Mouse (Mus musculus): ENCODE results near the gene Phactr2. TPM values are rescaled to one million over a fixed set of nuclear protein-coding genes. Genes with fewer than 3 reads are reported as not detected.
A peak's percentile ranks its signal among the peaks of the same experiment; 100 is the strongest.

Gene Phactr2
- polyA plus RNA-seq, 1 experiment from 2014 or later, result 58.1 TPM

- Histone ChIP-seq H3K4me2 (no peak overlapping the region), H3K4me3 (no peak overlapping the region), H3K4me1 (replicated peaks) (peaks cover 17% of the 10 kb centered on the region), H3K9ac (no peak overlapping the region), H3K36me3 (no peaks in the 10 kb centered on the region), H3K9me3 (replicated peaks) (no peaks in the 10 kb centered on the region), H3K27me3 (replicated peaks) (no peaks in the 10 kb centered on the region), H3K27ac (ENCODE audit: poor library complexity, severe bottlenecking) (peak overlapping the region; percentile 80)
- peak; percentile 86 for ATAC-seq (ENCODE audit: insufficient number of reproducible peaks, low FRiP score)
- 14% methylated on average over 3 of the region's 3 CpGs for WGBS
These were observed 27.4 kb downstream of the Phactr2 start for GRCm38 (mm10) chr10:13446791-13447249.

- no peak overlapping the region for H3K4me3 ChIP-seq
- no peak overlapping the region for H3K4me2 ChIP-seq
- H3K9me3 ChIP-seq (replicated peaks), result no peaks in the 10 kb centered on the region
- H3K36me3 ChIP-seq, result no peaks in the 10 kb centered on the region
- no peak overlapping the region for H3K9ac ChIP-seq
- H3K4me1 ChIP-seq (replicated peaks), result peaks cover 21% of the 10 kb centered on the region
- no peak for ATAC-seq (ENCODE audit: insufficient number of reproducible peaks, low FRiP score)
- 90% methylated on average over 5 of the region's 5 CpGs for WGBS
- H3K27ac ChIP-seq (ENCODE audit: poor library complexity, severe bottlenecking), result no peak overlapping the region
- H3K27me3 ChIP-seq (replicated peaks), result no peaks in the 10 kb centered on the region
These were observed 30.0 kb downstream of the Phactr2 start for GRCm38 (mm10) chr10:13444257-13444656.

- Histone ChIP-seq H3K36me3 (no peaks in the 10 kb centered on the region), H3K27me3 (replicated peaks) (no peaks in the 10 kb centered on the region), H3K9me3 (replicated peaks) (no peaks in the 10 kb centered on the region; the same call in 1 of the 2 replicates), H3K4me2 (no peak overlapping the region), H3K9ac (no peak overlapping the region), H3K4me3 (no peak overlapping the region), H3K4me1 (replicated peaks) (peaks cover 21% of the 10 kb centered on the region), H3K27ac (ENCODE audit: poor library complexity, severe bottlenecking) (no peak overlapping the region)
- WGBS, result 72% methylated on average over 6 of the region's 6 CpGs
- ATAC-seq (ENCODE audit: insufficient number of reproducible peaks, low FRiP score), result no peak
These were observed 30.6 kb downstream of the Phactr2 start for GRCm38 (mm10) chr10:13443647-13444046.

DNA sequence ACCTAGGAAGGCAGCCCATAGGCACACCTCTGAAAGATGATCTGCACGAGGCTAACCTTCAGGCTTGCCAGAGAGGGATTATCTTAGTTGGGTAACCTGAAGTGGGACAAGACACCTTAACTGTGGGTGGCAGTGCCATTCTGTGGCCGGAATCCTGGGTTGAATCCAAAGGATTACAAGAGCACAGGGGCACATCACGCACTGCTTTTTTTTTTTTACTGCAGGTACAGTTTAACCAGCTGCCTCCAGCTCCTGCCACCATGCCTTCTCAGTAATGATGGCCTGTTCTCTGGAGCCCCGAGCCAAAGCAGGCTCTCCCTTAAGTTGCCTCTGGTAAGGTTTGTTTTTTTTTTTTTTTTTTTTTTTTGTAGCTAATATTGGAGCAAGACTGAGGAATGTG, 33.9 kb downstream of the Phactr2 start:
- Histone ChIP-seq H3K4me3 (no peak overlapping the region), H3K27me3 (replicated peaks) (no peaks in the 10 kb centered on the region), H3K36me3 (no peaks in the 10 kb centered on the region), H3K9ac (no peak overlapping the region), H3K27ac (ENCODE audit: poor library complexity, severe bottlenecking) (no peak overlapping the region), H3K4me2 (no peak overlapping the region), H3K4me1 (replicated peaks) (peaks cover 18% of the 10 kb centered on the region), H3K9me3 (replicated peaks) (no peaks in the 10 kb centered on the region; the same call in 1 of the 2 replicates)
- ATAC-seq (ENCODE audit: insufficient number of reproducible peaks, low FRiP score), result no peak
- WGBS, result 69% methylated on average over 4 of the region's 4 CpGs

DNA sequence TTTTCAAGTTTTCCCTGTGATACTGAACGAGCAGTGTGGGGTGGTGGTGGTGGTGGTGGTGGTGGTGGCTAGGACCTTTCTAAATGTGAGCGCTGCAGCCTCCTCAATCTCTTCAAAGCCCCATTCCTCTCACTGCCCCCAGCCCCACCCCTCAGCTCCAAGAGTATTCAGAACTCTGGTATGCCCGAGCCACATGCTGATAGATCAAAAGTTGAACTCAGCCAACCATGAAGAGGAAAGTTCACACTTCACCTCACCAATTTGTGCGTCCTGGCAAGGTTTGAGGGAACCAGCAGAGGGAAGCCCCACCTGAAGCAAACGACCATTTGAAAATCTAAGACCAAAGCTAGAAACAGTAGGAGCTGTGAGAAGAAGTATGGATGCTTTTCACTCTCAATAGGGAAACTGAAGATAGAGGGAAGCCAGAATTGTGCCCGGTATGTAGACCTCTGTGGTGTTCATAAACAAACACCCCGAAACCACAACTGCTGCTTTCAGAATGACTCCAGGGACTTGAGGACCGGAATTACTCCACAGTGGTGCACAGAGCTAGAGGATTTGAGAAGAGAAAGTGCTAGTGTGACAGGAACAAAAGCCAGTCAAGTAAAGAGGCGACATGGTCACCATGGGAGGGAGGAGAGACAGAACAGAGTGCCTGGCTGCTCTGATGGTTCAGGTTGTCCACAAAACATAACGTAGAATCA, 35.9 kb downstream of the Phactr2 start:
- no peak overlapping the region for H3K9ac ChIP-seq
- H3K9me3 ChIP-seq (replicated peaks), result no peaks in the 10 kb centered on the region; the same call in 1 of the 2 replicates
- H3K27ac ChIP-seq (ENCODE audit: poor library complexity, severe bottlenecking), result no peak overlapping the region
- no peak for ATAC-seq (ENCODE audit: insufficient number of reproducible peaks, low FRiP score)
- no peaks in the 10 kb centered on the region for H3K27me3 ChIP-seq (replicated peaks)
- H3K4me1 ChIP-seq (replicated peaks), result peaks cover 18% of the 10 kb centered on the region
- H3K4me2 ChIP-seq, result no peak overlapping the region
- H3K4me3 ChIP-seq, result no peak overlapping the region
- no peaks in the 10 kb centered on the region for H3K36me3 ChIP-seq
- WGBS, result 70% methylated on average over 10 of the region's 10 CpGs

DNA sequence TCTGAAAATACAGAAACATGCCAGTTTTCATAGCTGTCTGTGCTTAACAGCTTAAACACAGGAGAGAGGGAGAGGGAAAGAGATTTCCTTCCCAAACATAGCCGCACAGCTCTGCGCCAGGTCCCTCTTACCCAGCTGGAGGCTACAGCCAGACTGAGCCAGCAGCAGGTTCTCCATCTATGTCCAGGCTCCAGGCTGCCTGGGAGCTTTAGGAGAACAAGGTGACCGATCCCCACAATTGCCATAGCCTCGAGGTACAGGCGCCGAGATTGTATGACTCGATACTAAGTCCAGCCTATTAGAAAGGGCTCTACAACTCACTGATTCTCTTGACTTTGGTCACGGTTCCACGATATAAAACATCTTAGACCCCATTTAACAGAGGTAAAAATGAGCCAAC, 37.2 kb downstream of the Phactr2 start:
- peak overlapping the region; percentile 13; the same call in 1 of the 2 replicates for H3K27ac ChIP-seq (ENCODE audit: poor library complexity, severe bottlenecking)
- H3K9ac ChIP-seq, result no peak overlapping the region
- 0 out of 2 replicates have a peak overlapping the region, but pooled peaks have one; percentile 28 for H3K4me2 ChIP-seq
- H3K9me3 ChIP-seq (replicated peaks), result no peaks in the 10 kb centered on the region; the same call in 1 of the 2 replicates
- ATAC-seq (ENCODE audit: insufficient number of reproducible peaks, low FRiP score), result no peak
- no peaks in the 10 kb centered on the region for H3K36me3 ChIP-seq
- H3K4me3 ChIP-seq, result no peak overlapping the region
- H3K27me3 ChIP-seq (replicated peaks), result no peaks in the 10 kb centered on the region
- WGBS, result 79% methylated on average over 9 of the region's 9 CpGs
- H3K4me1 ChIP-seq (replicated peaks), result peaks cover 18% of the 10 kb centered on the region

DNA sequence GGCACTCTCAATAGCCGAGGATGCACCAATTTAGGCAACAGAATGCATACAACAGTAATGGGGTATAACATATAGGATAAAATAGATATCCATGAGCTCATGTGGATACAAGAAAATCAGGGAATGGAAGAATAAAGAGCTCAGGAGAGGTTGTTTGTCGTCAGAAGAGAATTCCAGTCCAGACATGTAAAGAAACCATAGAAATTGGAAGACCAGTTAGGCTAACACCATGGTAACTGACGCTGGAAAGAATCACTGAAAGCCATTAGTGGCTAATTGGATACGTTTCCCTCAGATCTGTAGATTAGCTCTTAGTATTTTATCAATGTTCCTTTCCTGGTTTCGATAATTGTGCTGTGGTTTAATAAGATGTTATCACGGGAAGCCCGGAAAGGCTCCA, 41.2 kb downstream of the Phactr2 start:
- Histone ChIP-seq H3K36me3 (no peaks in the 10 kb centered on the region), H3K27me3 (replicated peaks) (no peaks in the 10 kb centered on the region), H3K4me1 (replicated peaks) (peaks cover 17% of the 10 kb centered on the region), H3K4me2 (no peak overlapping the region), H3K4me3 (no peak overlapping the region), H3K27ac (ENCODE audit: poor library complexity, severe bottlenecking) (no peak overlapping the region), H3K9me3 (replicated peaks) (no peaks in the 10 kb centered on the region), H3K9ac (no peak overlapping the region)
- no peak for ATAC-seq (ENCODE audit: insufficient number of reproducible peaks, low FRiP score)
- 77% methylated on average over 7 of the region's 7 CpGs for WGBS

- H3K27me3 ChIP-seq (replicated peaks), result no peaks in the 10 kb centered on the region
- H3K27ac ChIP-seq (ENCODE audit: poor library complexity, severe bottlenecking), result peak overlapping the region; percentile 37; the same call in 1 of the 2 replicates
- 46% methylated on average over 8 of the region's 8 CpGs for WGBS
- H3K4me3 ChIP-seq, result no peak overlapping the region
- H3K4me2 ChIP-seq, result no peak overlapping the region
- H3K9ac ChIP-seq, result no peak overlapping the region
- H3K4me1 ChIP-seq (replicated peaks), result peaks cover 16% of the 10 kb centered on the region
- no peaks in the 10 kb centered on the region for H3K36me3 ChIP-seq
- ATAC-seq (ENCODE audit: insufficient number of reproducible peaks, low FRiP score), result no peak
- H3K9me3 ChIP-seq (replicated peaks), result no peaks in the 10 kb centered on the region
These were observed 42.3 kb downstream of the Phactr2 start for GRCm38 (mm10) chr10:13431641-13432540.

DNA sequence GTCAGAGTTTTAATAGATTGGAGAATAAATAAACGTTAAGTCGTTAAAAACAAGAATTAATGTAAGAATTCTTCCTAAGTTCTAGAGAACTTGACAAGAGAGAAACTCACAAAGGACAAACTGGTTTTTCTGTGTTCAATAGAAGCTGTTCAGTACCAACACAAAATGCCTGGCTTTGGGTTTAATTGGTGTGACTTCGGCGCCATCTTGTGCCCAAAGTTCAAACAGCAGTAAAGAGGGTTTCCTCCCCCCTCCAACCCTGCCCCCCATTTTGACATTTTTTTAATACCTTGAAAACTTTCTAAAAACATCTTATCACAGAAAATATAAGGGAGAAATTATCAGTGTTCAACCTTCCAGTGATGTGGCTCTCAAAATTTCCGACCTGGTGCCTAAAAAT, 44.4 kb downstream of the Phactr2 start:
- Histone ChIP-seq H3K27ac (ENCODE audit: poor library complexity, severe bottlenecking) (no peak overlapping the region), H3K4me1 (replicated peaks) (0 out of 2 replicates have a peak, but pooled peaks cover 7% of the 10 kb centered on the region), H3K4me2 (no peak overlapping the region), H3K9ac (no peak overlapping the region), H3K36me3 (no peaks in the 10 kb centered on the region), H3K4me3 (no peak overlapping the region), H3K27me3 (replicated peaks) (no peaks in the 10 kb centered on the region), H3K9me3 (replicated peaks) (no peaks in the 10 kb centered on the region)
- no peak for ATAC-seq (ENCODE audit: insufficient number of reproducible peaks, low FRiP score)
- WGBS, result 10% methylated on average over 5 of the region's 5 CpGs

GRCm38 (mm10) chr10:13429240-13429639, 45.0 kb downstream of the Phactr2 start:
- 78% methylated on average over 13 of the region's 13 CpGs for WGBS
- Histone ChIP-seq H3K4me3 (no peak overlapping the region), H3K4me2 (no peak overlapping the region), H3K4me1 (replicated peaks) (0 out of 2 replicates have a peak, but pooled peaks cover 7% of the 10 kb centered on the region), H3K27ac (ENCODE audit: poor library complexity, severe bottlenecking) (no peak overlapping the region), H3K9me3 (replicated peaks) (no peaks in the 10 kb centered on the region), H3K36me3 (no peaks in the 10 kb centered on the region), H3K9ac (no peak overlapping the region), H3K27me3 (replicated peaks) (no peaks in the 10 kb centered on the region)
- ATAC-seq (ENCODE audit: insufficient number of reproducible peaks, low FRiP score), result no peak

DNA sequence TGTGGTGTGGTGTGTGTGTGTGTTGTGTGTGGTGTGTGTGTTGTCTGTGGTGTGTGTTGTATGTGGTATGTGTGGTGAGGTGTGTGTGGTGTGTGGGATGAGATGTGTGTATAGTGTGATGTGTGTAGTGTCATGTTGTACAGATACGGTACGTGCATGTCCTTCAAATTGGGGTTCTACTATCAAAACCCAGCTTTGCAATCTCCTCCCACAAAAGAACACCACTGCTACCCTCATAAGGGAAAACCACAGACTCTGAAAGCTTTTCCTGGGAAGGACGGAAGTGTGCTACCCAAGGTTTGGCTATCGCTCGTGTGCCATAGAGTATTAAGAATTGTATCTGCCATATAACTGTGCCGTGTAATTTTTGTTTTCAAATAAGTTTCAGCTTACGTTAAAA, 45.7 kb downstream of the Phactr2 start:
- WGBS, result 92% methylated on average over 7 of the region's 7 CpGs
- Histone ChIP-seq H3K9me3 (replicated peaks) (no peaks in the 10 kb centered on the region), H3K4me3 (no peak overlapping the region), H3K4me1 (replicated peaks) (0 out of 2 replicates have a peak, but pooled peaks cover 7% of the 10 kb centered on the region), H3K27me3 (replicated peaks) (no peaks in the 10 kb centered on the region), H3K4me2 (no peak overlapping the region), H3K9ac (peak overlapping the region; percentile 9; the same call in 1 of the 2 replicates), H3K27ac (ENCODE audit: poor library complexity, severe bottlenecking) (no peak overlapping the region), H3K36me3 (no peaks in the 10 kb centered on the region)
- peak; percentile 17; the same call in 1 of the 2 replicates for ATAC-seq (ENCODE audit: insufficient number of reproducible peaks, low FRiP score)
